Mouse (Mus musculus): Measurements from ENCODE around the gene Cdca8.

The Cdca8 gene

DNA sequence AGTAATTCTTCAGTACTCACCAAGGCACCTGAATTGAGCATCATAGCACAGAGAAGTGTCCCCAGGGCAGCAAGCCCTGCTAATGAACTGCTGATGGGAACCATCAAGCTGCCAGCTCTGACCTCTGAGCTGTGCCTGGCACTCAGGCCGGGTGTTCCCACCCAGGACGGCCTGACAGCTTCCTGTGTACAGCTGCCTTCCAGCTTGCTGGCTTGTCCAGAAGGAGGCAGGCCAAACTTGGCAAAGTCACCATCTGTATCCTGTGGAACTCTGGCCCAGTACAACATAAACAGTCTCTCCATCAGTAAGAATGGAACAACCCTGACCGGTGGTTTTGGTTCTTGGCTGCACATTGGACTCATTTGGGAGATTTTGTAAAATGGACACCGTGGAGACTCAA, 14.4 kb upstream of the Cdca8 start:
- DNase-seq (ENCODE audit: low spot score in 2 of 2), result no peak

DNA sequence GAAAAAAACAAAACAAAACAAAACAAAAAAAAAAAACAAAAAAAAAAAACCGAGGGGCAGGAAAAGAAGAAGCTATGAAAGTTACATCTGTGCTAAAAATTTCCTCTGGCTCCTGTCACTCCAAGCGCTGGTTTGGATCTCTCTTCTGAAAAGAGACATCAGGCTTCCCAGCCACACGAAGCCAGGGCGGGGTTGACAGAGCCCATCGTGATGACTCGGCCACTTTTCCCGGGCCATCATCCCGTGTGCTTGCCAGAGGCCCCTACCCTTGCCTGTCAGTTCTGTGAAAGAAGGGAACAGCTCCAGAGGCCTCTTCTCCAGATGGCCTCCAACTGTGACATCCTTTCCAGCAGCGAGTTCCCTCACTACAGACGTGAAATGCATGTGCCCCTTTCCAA, 11.9 kb upstream of the Cdca8 start:
- no peak for DNase-seq (ENCODE audit: low spot score in 2 of 2)

DNA sequence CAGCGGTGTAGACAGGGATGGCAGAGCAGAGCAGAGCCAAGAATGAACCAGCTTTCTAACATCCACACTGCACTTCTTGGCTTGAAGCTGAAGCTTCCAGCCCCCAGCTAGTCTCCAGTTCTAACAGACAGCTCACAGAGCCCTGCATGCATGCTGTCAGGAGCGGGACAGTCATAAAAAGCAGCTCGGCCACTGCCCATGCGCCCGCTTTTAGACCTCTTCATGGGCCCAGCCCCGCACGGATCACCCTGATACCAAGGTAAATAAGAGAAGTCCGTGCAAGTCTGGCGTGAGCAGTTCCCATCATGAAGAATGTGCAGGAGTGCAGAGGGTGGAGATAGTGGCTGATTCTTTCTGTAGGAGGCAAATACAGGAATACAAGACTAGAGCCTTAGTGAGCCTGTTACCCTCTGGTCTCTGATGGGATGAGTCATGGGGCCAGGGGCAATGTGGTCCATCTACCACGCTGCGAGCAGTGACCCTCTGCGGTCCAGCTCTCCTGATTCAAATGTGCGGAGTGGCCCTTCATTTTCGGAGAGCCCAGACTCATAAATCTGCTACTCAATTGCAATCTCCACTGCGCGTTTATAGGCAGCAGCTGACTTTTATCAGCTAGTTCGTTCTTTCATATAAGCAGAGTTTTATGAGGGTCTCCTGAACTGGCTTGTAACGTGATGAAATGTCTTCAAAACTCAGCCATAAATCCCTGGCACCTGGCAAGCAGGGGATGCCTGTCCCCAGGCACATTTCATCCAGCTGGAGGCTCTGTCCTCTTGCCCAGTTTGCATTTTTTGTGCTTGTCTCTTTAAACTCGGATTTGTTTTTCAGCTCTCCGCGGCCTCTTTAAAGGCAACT, 11.3 kb upstream of the Cdca8 start:
- DNase-seq (ENCODE audit: low spot score in 2 of 2), result no peak

DNA sequence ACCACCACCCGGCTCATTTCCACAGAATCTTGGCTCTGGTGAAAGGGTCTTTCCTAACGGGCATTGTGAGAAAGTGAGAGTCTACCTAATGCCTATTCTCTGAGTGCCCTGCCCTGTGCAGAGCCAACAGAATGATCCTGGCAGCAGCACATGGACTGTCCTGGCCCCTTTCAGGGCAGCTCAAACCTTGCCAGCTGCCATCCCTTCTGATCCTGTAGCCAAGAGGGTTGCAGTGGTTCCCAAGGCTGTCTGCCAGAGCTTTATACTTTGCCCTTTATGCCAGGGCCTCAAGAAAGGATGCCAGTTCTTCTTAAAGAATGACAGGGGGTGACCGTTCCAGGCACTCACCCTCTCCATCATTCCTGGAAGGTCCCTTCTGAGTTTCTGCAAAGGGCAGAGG, 10.4 kb upstream of the Cdca8 start:
- no peak for DNase-seq (ENCODE audit: low spot score in 2 of 2)

DNA sequence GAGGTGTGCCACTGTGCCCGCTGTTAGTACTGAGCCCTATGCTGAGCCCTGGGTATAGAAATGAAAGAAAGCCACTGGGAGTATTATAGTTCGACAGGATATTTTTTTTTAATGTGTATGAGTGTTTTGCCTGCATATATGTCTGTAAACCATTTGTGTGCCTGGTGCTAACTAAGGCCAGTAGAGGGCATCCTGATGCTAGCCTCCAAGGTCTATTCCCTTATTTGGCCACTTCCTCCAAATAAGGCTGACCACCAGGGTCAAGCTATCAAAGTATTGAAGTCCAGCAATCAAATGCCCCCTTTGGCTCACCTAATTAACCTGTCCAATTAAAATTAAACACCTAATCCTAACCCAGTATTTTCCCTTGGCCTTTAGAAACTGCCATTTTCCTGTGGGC, 5.8 kb upstream of the Cdca8 start:
- no peak for DNase-seq (ENCODE audit: low spot score in 2 of 2)

DNA sequence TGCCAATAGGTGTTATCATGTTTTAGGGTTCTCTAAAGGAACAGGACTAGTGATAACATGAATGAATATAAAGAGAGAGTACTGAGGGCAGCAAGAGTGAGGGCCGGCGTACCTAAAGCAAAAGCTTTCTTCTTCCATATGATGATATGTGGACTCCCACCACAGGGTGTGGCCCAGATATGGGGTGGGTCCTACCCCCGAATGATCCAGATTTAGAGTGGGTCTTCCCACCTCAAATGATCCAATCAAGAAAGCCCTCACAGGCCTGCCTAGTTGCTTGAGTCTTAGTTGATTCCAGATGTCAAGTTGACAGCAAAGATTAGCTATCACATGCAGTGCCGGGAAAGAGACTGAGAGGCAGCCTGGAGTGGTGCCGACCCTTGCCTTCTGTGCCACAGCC, 4.7 kb upstream of the Cdca8 start:
- DNase-seq (ENCODE audit: low spot score in 2 of 2), result no peak

DNA sequence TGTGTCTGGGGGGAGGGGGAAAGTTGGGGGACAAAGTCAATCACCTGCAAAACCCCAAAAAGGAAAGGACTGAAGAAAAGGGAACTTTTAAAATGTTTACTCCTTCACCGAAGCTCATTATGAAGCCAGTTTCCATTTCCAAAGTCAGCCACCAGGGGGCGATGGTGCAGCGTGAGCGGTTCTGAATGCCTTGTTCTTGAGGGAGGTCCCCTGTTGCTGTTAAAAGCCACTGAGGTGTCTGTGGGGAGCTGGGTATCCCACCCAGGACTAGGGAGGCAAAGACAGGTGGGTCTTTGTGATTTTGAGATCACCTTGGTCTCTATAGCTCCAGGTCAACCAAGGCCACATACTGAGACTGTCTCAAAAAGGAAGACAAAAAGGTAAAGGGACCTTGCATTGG, 3.9 kb upstream of the Cdca8 start:
- peak; percentile 32 to 78 for DNase-seq (ENCODE audit: low spot score in 2 of 2)

DNA sequence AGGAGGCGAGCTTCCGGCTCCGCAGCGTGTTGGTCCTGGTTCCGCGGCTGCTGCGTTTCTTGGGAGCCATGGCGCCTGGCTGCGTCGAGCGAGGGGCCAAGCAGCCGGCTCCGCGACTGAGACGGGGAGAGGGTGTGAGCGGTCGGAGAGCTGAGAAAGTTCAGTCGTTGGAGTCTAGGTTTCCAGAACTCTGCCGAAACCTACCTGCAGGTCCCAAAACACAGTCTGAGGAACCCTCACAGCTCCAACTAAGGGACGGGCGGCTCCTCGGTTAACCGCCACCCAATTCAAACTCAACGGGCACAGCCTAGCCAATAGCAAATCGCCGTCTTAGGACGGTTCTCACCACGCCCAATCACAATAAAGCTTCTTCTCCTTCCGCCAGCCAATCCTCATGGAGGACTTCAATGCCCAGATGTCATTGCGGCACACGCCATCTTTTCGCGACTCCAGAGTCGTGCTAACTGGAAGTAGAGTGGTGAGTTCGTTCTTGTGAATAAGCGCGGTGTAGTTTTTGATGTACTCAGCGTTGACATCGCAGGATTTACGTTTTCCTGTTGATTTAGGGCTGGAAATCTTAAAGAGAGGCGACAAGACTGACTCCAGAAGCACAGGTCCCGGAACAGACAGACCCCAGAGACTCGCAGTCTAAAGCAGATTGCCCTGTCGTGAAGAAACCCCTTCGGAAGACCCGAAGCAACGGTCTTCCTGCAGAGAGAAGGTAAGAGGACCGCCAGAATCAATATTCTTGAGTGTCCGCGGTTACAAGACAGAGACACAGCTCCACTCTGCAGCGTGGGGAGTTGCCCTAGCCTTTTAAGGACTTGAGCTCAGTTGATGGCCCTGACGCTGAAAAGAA, 2.3 kb downstream of the Cdca8 start, which contains the start of gene 9930104L06Rik:
9930104L06Rik (plus strand) TSS at position 436 of the 859 bp plus-strand sequence.
- peak; percentile 93 to 94 for DNase-seq (ENCODE audit: low spot score in 2 of 2)

DNA sequence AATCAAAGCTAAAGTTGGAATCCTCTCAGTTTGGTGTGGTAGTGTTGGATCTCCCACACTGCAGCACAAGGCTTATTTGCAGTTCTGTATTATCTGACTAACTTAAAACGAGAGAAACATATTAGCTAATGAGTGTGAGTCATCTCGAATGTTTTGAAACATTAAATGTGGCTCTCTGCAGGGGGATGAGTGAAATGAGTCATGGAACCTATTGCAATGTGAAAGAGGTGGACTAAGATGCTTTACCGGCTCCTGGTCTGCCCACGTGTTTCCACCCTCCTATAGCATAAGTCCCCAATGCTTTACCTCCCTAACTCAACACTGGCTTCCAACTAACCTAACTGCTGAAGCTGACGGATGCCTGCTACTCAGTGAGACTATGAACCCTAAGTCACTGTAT, 11.0 kb downstream of the Cdca8 start:
- no peak for DNase-seq (ENCODE audit: low spot score in 2 of 2)

DNA sequence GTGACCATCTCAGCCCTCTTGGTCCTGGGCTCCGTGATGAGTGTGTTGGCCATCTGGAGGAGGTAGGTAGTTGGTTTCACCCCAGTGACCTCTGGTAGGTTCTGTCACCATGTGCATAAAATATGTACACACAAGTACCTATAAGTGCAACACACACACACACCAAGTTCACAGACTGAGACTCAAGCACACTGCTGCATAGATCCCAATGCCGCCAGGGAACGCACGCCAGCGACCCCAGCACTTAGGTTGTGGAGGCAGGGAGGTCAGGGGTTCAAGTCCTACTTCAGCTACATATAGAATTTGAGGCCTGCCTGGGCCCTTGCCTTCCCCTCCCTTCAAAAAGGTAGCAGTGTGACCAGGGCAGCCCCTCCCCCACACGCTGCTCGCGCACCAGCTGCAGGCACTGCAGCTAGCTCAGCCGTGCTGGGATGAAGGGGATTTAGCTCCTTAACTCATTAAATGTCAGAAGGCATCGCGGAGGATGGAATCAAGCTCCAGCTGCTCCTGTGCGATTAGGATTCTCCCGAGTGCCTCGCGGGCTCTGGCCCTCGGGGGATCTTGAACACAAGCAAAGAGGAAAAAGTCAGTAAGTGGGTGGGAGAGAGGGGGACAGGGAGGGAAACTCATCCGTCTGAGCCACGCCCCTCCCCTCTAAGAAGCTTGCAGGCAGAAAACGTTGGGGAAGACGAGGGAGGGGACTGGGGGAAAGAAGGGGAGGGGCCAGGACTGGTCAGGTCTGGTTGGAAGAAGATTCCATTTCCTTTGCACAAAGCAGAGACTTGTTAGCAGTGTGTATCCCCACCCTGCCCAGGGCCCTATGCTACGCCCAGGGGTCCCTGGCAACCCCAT, 32.9 kb downstream of the Cdca8 start:
- DNase-seq (ENCODE audit: low spot score in 2 of 2), result peak; percentile 31 to 34

DNA sequence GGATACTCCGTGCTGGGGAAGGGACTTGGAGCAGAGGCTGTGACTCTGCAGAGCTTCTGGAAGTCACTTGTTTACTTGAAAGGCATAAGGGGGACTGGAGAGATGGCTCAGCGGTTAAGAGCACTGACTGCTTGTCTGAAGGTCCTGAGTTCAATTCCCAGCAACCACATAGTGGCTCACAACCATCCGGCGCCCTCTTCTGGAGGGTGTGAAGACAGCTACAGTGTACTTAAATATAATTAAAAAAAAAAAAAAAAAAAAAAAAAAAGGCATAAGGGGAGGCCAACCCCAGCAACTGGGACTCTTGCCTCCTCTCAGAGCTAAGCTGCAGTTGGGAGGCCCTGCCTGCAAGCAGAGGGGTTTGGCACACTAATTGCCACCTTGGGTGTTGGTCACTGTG, 33.7 kb downstream of the Cdca8 start:
- no peak for DNase-seq (ENCODE audit: low spot score in 2 of 2)

DNA sequence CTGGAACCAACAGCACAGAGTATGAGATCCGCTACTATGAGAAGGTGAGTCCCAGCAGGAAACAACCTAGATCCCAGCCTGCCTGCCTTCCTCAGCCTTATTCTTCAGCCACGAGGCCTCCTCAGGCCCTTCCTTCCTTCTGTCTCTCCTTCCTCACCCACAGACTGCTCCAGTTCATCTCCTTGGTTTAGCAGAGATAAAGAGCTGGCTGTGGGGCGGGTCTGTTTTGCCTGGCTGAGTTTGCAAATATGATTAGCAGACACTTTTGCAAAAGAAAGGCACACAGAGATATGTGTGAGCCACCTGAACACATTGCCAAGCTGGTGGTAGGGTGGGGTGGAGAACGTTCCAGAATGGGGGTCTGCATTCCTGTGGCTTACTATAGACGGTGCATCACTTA, 39.2 kb downstream of the Cdca8 start:
- DNase-seq (ENCODE audit: low spot score in 2 of 2), result no peak

DNA sequence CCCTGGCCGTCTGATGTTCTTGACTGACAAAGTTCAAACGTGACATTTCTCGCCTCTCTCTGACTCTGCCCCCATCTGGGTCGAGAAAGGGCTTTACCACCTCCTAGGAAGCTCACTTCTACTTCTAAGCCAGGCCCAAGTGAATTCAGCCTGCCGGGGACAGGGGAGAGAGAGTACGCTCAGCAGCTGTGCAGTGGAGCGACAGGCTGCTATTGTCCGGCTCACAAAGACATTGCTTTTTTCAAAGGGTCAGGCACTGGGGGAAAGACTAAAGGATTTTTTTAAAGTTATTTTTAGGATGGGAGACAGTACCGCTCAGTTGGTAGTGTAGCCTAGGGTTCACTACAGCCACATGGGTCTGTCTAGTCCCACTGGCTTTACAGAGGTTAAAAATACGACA, 40.7 kb downstream of the Cdca8 start:
- no peak for DNase-seq (ENCODE audit: low spot score in 2 of 2)

DNA sequence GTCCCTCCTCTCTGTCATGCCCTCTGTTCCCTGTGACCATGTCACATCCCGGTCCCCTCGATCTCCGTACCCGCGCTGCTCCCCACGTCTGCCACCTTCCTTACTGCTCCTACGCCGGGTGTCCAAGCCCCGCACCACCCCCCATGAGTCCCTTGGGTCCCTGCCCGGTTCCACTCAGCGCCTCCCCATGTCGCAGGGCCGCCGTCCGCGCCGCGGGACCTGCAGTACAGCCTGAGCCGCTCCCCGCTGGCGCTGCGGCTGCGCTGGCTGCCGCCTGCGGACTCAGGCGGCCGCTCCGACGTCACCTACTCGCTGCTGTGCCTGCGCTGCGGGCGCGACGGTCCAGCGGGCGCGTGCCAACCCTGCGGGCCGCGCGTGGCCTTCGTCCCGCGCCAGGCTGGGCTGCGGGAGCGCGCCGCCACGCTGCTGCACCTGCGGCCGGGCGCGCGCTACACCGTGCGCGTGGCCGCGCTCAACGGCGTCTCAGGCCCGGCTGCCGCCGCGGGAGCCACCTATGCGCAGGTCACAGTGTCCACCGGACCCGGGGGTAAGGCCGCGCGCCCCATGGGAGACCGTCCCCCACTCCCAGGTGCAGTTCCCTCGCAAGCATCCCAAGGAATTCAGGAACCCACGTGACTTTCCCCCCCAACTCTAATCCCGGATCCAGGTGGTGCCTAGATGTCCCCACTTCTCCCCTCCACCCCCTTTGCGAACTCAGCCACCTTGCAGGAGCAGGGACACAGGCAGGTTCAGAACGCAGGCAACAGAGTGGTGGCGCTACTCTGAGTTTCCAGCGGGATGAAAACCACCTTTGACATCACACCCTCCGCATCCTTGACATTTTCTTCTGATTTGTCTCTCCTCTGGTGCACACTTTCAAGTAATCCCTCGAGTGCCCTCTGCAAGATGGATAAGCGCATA, 44.3 kb downstream of the Cdca8 start:
- DNase-seq (ENCODE audit: low spot score in 2 of 2), result peak in 1 of 2 experiments; percentile 42

DNA sequence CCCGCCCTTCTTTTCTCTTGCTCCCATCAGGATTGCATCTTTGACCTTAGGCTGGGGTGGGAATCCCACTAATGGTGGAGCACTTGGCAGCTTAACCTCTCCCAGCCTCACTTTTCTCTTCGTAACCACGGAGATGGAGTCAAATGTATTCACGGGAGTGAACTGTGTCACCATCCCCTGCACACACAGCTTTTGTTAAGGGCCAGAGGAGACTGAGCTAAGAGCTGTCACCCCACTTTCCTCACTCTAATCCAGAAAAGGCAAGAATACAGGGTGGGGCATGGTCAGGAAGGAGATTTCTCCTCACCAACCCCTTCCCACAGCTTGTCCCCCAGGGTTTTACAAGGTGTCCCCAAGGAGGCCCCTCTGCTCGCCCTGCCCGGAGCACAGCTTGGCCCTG, 45.3 kb downstream of the Cdca8 start:
- DNase-seq (ENCODE audit: low spot score in 2 of 2), result no peak

DNA sequence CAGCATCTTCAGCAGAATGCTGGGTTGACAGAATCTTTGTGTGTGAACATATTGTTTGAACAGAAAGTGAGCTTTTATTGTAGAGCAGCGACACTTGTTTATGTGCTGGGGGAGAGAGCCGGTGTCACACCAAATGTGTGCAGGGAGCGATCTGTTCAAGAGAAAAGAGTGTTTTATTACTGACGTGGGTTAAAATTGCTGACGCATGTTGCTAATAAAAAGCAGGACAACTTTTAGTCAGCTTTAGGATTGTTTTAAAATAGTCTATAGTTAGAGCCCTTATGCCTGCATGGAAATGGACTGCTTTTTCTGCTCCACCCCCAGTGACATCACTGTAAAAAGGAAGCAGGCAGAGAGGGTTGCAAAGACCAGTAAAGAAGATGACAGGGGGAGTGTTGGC, 48.3 kb downstream of the Cdca8 start:
- DNase-seq (ENCODE audit: low spot score in 2 of 2), result no peak

DNA sequence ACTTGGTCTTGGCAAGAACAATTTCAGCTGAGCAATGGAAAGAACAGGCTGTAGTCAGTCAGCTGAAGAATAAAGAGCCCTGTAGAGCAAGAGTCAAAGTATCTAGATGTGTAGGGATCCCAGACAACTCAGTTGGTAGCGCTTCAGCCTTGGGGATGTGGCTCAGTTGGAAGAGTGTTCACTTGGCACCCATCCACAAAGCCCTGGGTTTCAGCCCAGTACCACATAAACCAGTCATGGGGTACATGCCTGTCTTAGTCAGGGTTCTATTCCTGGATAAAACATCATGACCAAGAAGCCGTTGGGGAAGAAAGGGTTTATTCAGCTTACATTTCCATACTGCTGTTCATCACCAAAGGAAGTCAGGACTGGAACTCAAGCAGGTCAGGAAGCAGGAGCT, 49.2 kb downstream of the Cdca8 start:
- DNase-seq (ENCODE audit: low spot score in 2 of 2), result no peak

DNA sequence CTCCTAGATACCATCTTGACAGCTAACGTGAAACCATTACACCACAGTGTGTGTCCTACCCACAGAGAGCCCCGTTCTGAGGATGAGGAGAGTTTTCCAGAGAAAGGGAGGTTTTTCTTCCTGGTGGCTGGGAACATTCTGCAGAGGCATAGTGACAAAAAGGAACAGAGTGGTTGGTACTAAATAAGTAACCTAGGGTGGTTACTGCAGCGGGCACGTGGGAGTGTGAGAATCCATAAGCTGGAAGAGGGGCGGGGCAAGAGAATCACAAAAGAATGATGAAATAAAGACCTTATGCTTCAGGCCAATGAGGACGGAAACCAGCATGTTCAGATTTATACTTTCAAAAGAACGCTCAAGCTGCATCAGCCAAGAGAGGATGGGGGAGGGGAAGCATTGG, 50.4 kb downstream of the Cdca8 start:
- no peak for DNase-seq (ENCODE audit: low spot score in 2 of 2)

DNA sequence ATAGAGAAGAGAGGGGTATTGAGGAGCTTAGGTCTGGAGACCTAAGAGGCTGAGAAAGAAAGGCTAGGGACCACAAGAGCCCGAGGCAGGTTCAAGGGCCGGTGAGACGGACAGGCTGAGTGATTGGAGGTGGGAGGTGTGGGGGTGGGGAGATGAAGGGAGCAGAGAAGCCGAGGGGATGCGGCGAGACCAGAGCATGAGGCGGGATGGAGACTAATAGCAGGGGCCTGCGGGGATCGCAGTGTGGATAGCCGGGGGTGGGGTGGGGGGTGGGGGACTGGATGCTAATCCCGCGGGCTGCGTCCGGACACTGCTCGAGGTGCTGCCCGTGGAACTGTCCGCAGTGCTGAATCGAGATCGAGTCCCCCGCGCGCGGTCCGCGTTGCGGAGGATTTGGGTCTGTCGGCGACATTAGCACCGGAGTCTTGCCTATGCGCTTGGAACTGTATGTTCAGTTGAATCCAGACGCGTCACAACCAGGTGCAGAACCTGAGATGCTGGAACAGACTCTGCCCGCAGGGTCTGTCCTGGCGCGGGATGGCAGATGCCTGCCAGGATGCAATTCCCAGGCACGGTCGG, 56.9 kb downstream of the Cdca8 start:
- DNase-seq (ENCODE audit: low spot score in 2 of 2), result peak in 1 of 2 experiments; percentile 45

DNA sequence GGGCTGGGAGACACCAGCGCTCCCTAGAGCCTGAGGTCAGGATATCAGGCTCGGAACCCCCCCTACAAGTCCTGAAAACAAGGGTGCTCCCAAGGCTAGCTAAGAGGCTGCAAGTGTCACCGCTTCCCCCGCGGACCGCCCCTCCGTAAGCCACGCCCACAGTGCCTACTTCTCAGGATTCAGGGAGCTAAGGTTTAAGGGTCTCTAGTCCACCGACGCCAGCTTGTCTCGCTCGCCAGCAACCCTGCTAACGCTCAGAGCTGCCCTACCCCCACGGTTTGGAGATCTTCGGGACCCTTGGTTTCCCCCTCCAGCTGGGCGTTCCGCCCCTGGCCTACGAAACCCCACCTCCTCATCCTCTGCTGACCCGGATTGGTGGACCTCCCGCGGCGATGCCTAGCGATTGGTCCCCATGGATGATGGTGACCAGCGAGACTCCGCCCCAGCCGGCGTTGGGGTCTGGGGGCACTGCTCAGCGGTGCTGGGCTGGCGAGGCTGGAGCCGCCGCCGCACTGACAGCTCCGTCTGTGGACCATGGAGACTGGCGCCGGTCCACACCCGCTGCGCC, 57.7 kb downstream of the Cdca8 start:
- DNase-seq (ENCODE audit: low spot score in 2 of 2), result peak; percentile 82 to 87
